Mouse (Mus musculus) midbrain, postnatal 0 days (tissue): ENCODE measurements around the gene Tdpoz3. TPM values are rescaled to one million over a fixed set of nuclear protein-coding genes. Genes with fewer than 3 reads are reported as not detected.
"Not testable (repeated sequence)": the region's sequence is repeated elsewhere in the genome, so short reads cannot be mapped to it uniquely, and the experiment has no call there.

Source experiments
- ATAC-seq: fragments of 200-750 bp; cut with Nextera tagmentation; 2 replicates; pipeline ENCODE4 v1.8.0; 2017; ENCODE audit warnings: moderate number of reproducible peaks, mild to moderate bottlenecking, moderate TSS enrichment, moderate library complexity; ENCODE audit not compliant: low FRiP score
- DNase-seq: peaks from one replicate; pipeline ENCODE4 v3.0.0-alpha.2; 2015; ENCODE audit warnings: low spot score
- H3K27ac ChIP-seq: fragments of 300-500 bp; sonication (generic); 2 replicates; pipeline ENCODE4 v1.5.1; 2014; ENCODE audit warnings: low read depth, mild to moderate bottlenecking, low read length, mixed read lengths
- H3K27me3 ChIP-seq: fragments of 300-500 bp; sonication (generic); 2 replicates; pipeline ENCODE4 v1.6.1; 2014; ENCODE audit warnings: low read length, control low read depth, mixed read lengths; ENCODE audit not compliant: insufficient read depth
- H3K36me3 ChIP-seq: fragments of 300-500 bp; sonication (generic); 2 replicates; pipeline ENCODE4 v1.6.1; 2014; ENCODE audit warnings: low read length, control low read depth, mixed read lengths; ENCODE audit not compliant: insufficient read depth
- H3K4me1 ChIP-seq: fragments of 300-500 bp; sonication (generic); 2 replicates; pipeline ENCODE4 v1.6.1; 2014; ENCODE audit warnings: mild to moderate bottlenecking, control low read depth, antibody characterized with exemption, low read length, mixed read lengths; ENCODE audit not compliant: insufficient read depth
- H3K4me2 ChIP-seq: fragments of 300-500 bp; sonication (generic); 2 replicates; pipeline ENCODE4 v1.6.1; 2014; ENCODE audit warnings: low read depth, mild to moderate bottlenecking, low read length, mixed read lengths; ENCODE audit not compliant: poor library complexity, severe bottlenecking
- H3K4me3 ChIP-seq: fragments of 300-500 bp; sonication (generic); 2 replicates; pipeline ENCODE4 v1.5.1; 2014; ENCODE audit warnings: low read depth, mild to moderate bottlenecking, low read length, moderate library complexity
- H3K9ac ChIP-seq: fragments of 300-500 bp; sonication (generic); replicated peaks from 2 replicates; pipeline ENCODE4 v1.6.1; 2014; ENCODE audit warnings: mild to moderate bottlenecking, low read length, moderate library complexity, mixed read lengths; ENCODE audit not compliant: poor library complexity, severe bottlenecking
- H3K9me3 ChIP-seq: fragments of 300-500 bp; sonication (generic); 2 replicates; pipeline ENCODE4 v1.6.1; 2016; ENCODE audit warnings: low read length, control low read depth
- CTCF ChIP-seq: IDR thresholded peaks from 2 replicates; pipeline ENCODE4 v1.5.1; 2016; ENCODE audit warnings: antibody characterized with exemption, mild to moderate bottlenecking
- WGBS: fragments of 180-500 bp; shearing (Covaris S2); extraction: QIAGEN DNeasy Blood & Tissue Kit; methylation state at CpG from one replicate; pipeline ENCODE4 v1.1.7; 2014; 5-methylcytosine and 5-hydroxymethylcytosine counted together
- polyA plus RNA-seq: library from polyadenylated mRNA; unstranded; fragments of >200 nt; fragmentation: Nextera tagmentation; extraction: Ambion mirVana; gene quantifications from 2 replicates; pipeline ENCODE4 v1.2.1, GENCODE M21; 2015
- total RNA-seq: library from RNA; depleted of rRNA; stranded (reverse); fragments of >200 nt; gene quantifications from 2 replicates; pipeline ENCODE4 v1.2.3, GENCODE M21; 2014; rRNA removed

The Tdpoz3 gene
- total RNA-seq (not detected in 2 replicates), polyA plus RNA-seq (not detected in 2 replicates)

DNA sequence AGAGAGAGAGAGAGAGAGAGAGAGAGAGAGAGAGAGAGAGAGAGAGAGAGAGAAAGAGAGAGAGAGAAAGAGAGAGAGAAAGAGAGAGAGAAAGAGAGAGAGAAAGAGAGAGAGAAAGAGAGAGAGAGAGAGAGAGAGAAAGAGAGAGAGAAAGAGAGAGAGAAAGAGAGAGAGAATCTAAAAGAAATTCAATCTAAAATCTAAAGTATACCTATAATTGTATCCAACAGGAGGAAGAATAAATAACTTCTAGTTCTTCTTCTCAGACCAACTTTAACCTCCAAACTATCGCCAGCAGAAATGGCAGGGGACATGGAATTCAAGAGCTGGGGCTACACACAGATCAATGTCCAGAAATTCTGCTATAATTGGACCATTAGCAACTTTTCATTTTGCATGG lies at the start of gene Tdpoz3:
Tdpoz3 (plus strand) TSS at position 301 of the 400 bp plus-strand sequence.
- not testable (repeated sequence) for H3K27ac ChIP-seq, H3K9ac ChIP-seq, H3K27me3 ChIP-seq, H3K4me2 ChIP-seq, ATAC-seq, H3K9me3 ChIP-seq, DNase-seq, H3K4me3 ChIP-seq, H3K36me3 ChIP-seq, H3K4me1 ChIP-seq
- WGBS = 90% methylated on average over 1 of the region's 1 CpGs

DNA sequence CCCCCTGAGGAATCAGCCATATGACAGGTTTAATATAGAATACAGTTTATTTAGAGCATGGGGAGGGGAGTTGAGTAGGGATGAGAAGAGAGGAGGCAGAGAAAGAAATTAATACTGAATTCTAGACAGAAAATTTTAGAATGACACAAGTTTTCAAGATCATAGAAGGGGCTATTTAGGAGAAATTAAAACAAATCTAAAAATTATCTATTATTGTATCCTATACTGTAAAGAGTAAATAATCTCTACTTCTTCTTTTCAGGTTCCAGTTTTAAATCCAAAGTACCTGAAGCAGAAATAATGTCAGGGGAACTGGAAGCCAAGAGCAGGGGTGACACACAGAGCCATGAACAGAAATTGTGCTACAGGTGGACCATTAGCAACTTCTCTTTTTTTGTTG lies 29.7 kb upstream of the Tdpoz3 start, which contains the start of gene Tdpoz4:
Tdpoz4 (plus strand) TSS at position 301 of the 400 bp plus-strand sequence.
- not testable (repeated sequence) for H3K9ac ChIP-seq, H3K36me3 ChIP-seq, H3K4me2 ChIP-seq, H3K4me3 ChIP-seq, H3K9me3 ChIP-seq, ATAC-seq, H3K27ac ChIP-seq, H3K4me1 ChIP-seq, H3K27me3 ChIP-seq, DNase-seq

DNA sequence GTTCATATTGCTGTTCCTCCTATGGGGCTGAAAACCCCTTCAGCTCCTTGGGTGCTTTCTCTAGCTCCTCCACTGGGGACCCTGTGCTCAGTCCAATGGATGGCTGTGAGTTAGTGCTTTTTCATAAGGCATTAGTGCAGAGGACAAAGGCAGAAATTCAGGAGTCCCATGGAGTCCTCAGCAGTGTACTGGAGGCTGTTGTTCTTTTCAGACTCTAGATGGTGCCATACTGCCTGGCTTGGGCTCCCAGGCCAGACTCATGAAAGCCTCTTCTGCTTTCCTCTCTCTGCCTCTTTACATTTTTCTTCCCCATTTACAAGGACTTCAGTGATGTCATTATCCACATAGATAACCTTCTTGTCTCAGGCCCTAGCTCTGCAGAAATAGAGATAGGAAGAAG lies 12.5 kb upstream of the Tdpoz3 start:
- not testable (repeated sequence) for H3K9me3 ChIP-seq, H3K27me3 ChIP-seq, H3K9ac ChIP-seq, H3K36me3 ChIP-seq, H3K4me3 ChIP-seq, H3K27ac ChIP-seq, H3K4me2 ChIP-seq, H3K4me1 ChIP-seq, ATAC-seq
- TF ChIP-seq CTCF = peak; percentile 52
- peak; percentile 44 for DNase-seq

DNA sequence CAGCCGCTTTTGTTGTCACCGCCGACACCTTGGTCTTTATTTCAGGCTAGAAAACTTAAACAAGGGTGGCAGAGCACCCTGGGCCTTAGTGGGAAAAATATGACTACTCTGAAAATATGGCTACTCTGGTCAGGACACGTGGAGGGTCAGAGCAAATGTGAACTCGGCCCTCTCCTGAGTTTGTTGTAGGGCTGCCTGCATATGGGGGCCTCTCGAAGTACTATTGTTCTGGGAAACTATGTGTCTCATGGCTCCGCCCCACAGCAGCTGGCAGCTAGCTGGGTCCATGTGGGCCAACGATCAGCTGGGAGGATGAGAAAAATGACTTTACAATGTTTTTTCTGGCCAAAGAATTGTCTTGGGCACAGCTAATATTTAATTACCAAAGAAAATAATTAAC lies 33.1 kb downstream of the Tdpoz3 start:
- H3K9me3 ChIP-seq, H3K4me1 ChIP-seq, H3K9ac ChIP-seq, ATAC-seq, H3K4me2 ChIP-seq, H3K36me3 ChIP-seq, H3K27ac ChIP-seq, H3K4me3 ChIP-seq, DNase-seq, H3K27me3 ChIP-seq: not testable (repeated sequence)
- 74% methylated on average over 8 of the region's 8 CpGs for WGBS

DNA sequence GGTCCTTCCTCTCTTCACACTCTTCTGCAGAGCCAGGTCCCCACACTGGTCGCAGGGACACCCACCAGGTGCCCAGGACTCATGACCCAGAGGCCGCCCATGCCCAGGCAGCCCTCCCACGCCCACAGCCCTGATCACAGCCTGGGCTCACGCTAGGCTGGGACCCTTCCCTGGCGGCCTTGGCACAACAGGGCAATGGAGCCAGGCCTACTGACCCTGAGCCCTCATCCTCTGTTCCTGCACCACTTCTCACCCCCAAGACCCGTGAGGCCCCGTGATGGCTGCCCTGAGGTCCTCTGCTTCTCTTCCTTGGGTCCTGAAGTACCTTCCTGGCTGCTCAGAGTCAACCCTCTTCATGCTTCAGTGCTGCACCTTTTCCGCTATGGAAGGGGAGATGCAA lies 44.8 kb downstream of the Tdpoz3 start:
- WGBS = 88% methylated on average over 7 of the region's 8 CpGs
- H3K4me2 ChIP-seq, H3K4me1 ChIP-seq, H3K36me3 ChIP-seq, H3K4me3 ChIP-seq, H3K9ac ChIP-seq, DNase-seq, H3K27me3 ChIP-seq, H3K27ac ChIP-seq, ATAC-seq, H3K9me3 ChIP-seq: not testable (repeated sequence)

Other genes with a start within 250 kb of the Tdpoz3 start
- not detected in 2 replicates for gene Tdpoz2, start 173.3 kb upstream of the Tdpoz3 start, total RNA-seq
- not detected in 2 replicates for gene Tdpoz2, start 173.3 kb upstream of the Tdpoz3 start, polyA plus RNA-seq
- gene Tdpoz1, start 149.7 kb upstream of the Tdpoz3 start, total RNA-seq = not detected in 2 replicates
- gene Tdpoz1, start 149.7 kb upstream of the Tdpoz3 start, polyA plus RNA-seq = not detected in 2 replicates
- gene Gm37596, start 132.9 kb upstream of the Tdpoz3 start, total RNA-seq = not detected in 2 replicates
- not detected in 2 replicates for gene Gm37596, start 132.9 kb upstream of the Tdpoz3 start, polyA plus RNA-seq
- gene Gm5773, start 53.0 kb upstream of the Tdpoz3 start, total RNA-seq = not detected in 2 replicates
- gene Gm5773, start 53.0 kb upstream of the Tdpoz3 start, polyA plus RNA-seq = not detected in 2 replicates
- not detected in 2 replicates for gene Tdpoz4, start 29.6 kb upstream of the Tdpoz3 start, total RNA-seq
- gene Tdpoz4, start 29.6 kb upstream of the Tdpoz3 start, polyA plus RNA-seq = not detected in 2 replicates
- gene Gm9117, start 117.5 kb downstream of the Tdpoz3 start, total RNA-seq = not detected in 2 replicates
- gene Gm9117, start 117.5 kb downstream of the Tdpoz3 start, polyA plus RNA-seq = not detected in 2 replicates
- not detected in 2 replicates for gene Tdpoz5, start 135.3 kb downstream of the Tdpoz3 start, total RNA-seq
- gene Tdpoz5, start 135.3 kb downstream of the Tdpoz3 start, polyA plus RNA-seq = not detected in 2 replicates
- gene Gm9125, start 228.9 kb downstream of the Tdpoz3 start, total RNA-seq = not detected in 2 replicates
- not detected in 2 replicates for gene Gm9125, start 228.9 kb downstream of the Tdpoz3 start, polyA plus RNA-seq
- gene Gm10697, start 246.6 kb downstream of the Tdpoz3 start, total RNA-seq = not detected in 2 replicates
- gene Gm10697, start 246.6 kb downstream of the Tdpoz3 start, polyA plus RNA-seq = not detected in 2 replicates